Mouse (Mus musculus) hindbrain, postnatal 0 days (tissue): Measurements from ENCODE around the gene Faf1. TPM values are rescaled to one million over a fixed set of nuclear protein-coding genes. Genes with fewer than 3 reads are reported as not detected.

ENCODE experiments used
- ATAC-seq: fragments of 200-750 bp; cut with Nextera tagmentation; 2 replicates; pipeline ENCODE4 v1.8.0; 2017; ENCODE audit warnings: mild to moderate bottlenecking, moderate TSS enrichment, moderate library complexity
- DNase-seq: peaks from one replicate; pipeline ENCODE4 v3.0.0-alpha.2; 2015; ENCODE audit warnings: low spot score
- H3K27ac ChIP-seq: fragments of 300-500 bp; sonication (generic); 2 replicates; pipeline ENCODE4 v1.5.1; 2014; ENCODE audit warnings: mild to moderate bottlenecking
- H3K27me3 ChIP-seq: fragments of 300-500 bp; sonication (generic); 2 replicates; pipeline ENCODE4 v1.6.1; 2014; ENCODE audit warnings: low read length, mixed read lengths; ENCODE audit not compliant: insufficient read depth
- H3K36me3 ChIP-seq: fragments of 300-500 bp; sonication (generic); 2 replicates; pipeline ENCODE4 v1.6.1; 2014; ENCODE audit warnings: low read length, mixed read lengths; ENCODE audit not compliant: insufficient read depth
- H3K4me1 ChIP-seq: fragments of 300-500 bp; sonication (generic); 2 replicates; pipeline ENCODE4 v1.6.1; 2014; ENCODE audit warnings: antibody characterized with exemption, low read length, mixed read lengths; ENCODE audit not compliant: insufficient read depth
- H3K4me2 ChIP-seq: fragments of 300-500 bp; sonication (generic); 2 replicates; pipeline ENCODE4 v1.6.1; 2014; ENCODE audit warnings: low read depth, mild to moderate bottlenecking, low read length, moderate library complexity, mixed read lengths
- H3K4me3 ChIP-seq: fragments of 300-500 bp; sonication (generic); 2 replicates; pipeline ENCODE4 v1.5.1; 2014; ENCODE audit warnings: low read length
- H3K9ac ChIP-seq: fragments of 300-500 bp; sonication (generic); replicated peaks from 2 replicates; pipeline ENCODE4 v1.6.1; 2014; ENCODE audit warnings: mild to moderate bottlenecking, low read length, moderate library complexity, mixed read lengths
- H3K9me3 ChIP-seq: fragments of 300-500 bp; sonication (generic); 2 replicates; pipeline ENCODE4 v1.6.1; 2016; ENCODE audit warnings: low read length, mixed read lengths
- CTCF ChIP-seq: IDR thresholded peaks from 2 replicates; pipeline ENCODE4 v1.5.1; 2016; ENCODE audit warnings: antibody characterized with exemption, control low read depth, low read depth
- WGBS: fragments of 180-500 bp; shearing (Covaris S2); extraction: QIAGEN DNeasy Blood & Tissue Kit; methylation state at CpG from one replicate; pipeline ENCODE4 v1.1.7; 2014; 5-methylcytosine and 5-hydroxymethylcytosine counted together
- polyA plus RNA-seq: library from polyadenylated mRNA; unstranded; fragments of >200 nt; fragmentation: Nextera tagmentation; extraction: Ambion mirVana; gene quantifications from 2 replicates; pipeline ENCODE4 v1.2.1, GENCODE M21; 2015
- total RNA-seq: library from RNA; depleted of rRNA; stranded (reverse); fragments of >200 nt; gene quantifications from 2 replicates; pipeline ENCODE4 v1.2.3, GENCODE M21; 2014

The Faf1 gene
- total and polyA plus RNA-seq, 2 experiments from 2014 or later: 29.6 to 40.5 TPM

- no peak for DNase-seq
- Histone ChIP-seq H3K36me3 (no peaks in the 10 kb centered on the region), H3K9ac (no peak overlapping the region), H3K4me3 (no peak overlapping the region), H3K27ac (no peak overlapping the region), H3K4me1 (no peaks in the 10 kb centered on the region), H3K9me3 (no peaks in the 10 kb centered on the region), H3K27me3 (no peaks in the 10 kb centered on the region), H3K4me2 (no peak overlapping the region)
- ATAC-seq: no peak
- 40% methylated on average over 8 of the region's 8 CpGs for WGBS
- TF ChIP-seq CTCF: no peak
Measured at GRCm38 (mm10) chr4:109858571-109859392, 182.4 kb downstream of the Faf1 start.

- Histone ChIP-seq H3K4me2 (no peak overlapping the region), H3K36me3 (no peaks in the 10 kb centered on the region), H3K27ac (no peak overlapping the region), H3K9ac (no peak overlapping the region), H3K9me3 (no peaks in the 10 kb centered on the region), H3K27me3 (no peaks in the 10 kb centered on the region), H3K4me1 (no peaks in the 10 kb centered on the region), H3K4me3 (no peak overlapping the region)
- no peak for ATAC-seq
- no peak for DNase-seq
- no peak for TF ChIP-seq CTCF
- 52% methylated on average over 7 of the region's 7 CpGs for WGBS
Measured at GRCm38 (mm10) chr4:109859401-109859800, 183.0 kb downstream of the Faf1 start.

- DNase-seq (no peak), ATAC-seq (no peak)
- no peak overlapping the region for H3K4me2 ChIP-seq
- no peak overlapping the region for H3K9ac ChIP-seq
- 52% methylated on average over 2 of the region's 2 CpGs for WGBS
- no peaks in the 10 kb centered on the region for H3K27me3 ChIP-seq
- H3K27ac ChIP-seq: no peak overlapping the region
- no peak overlapping the region for H3K4me3 ChIP-seq
- no peaks in the 10 kb centered on the region for H3K4me1 ChIP-seq
- no peak for TF ChIP-seq CTCF
- H3K9me3 ChIP-seq: no peaks in the 10 kb centered on the region
- no peaks in the 10 kb centered on the region for H3K36me3 ChIP-seq
Measured at GRCm38 (mm10) chr4:109860256-109860655, 183.9 kb downstream of the Faf1 start.

GRCm38 (mm10) chr4:109862271-109862670 lies 185.9 kb downstream of the Faf1 start:
- no peak overlapping the region for H3K9ac ChIP-seq
- no peaks in the 10 kb centered on the region for H3K36me3 ChIP-seq
- ATAC-seq (no peak), DNase-seq (no peak)
- H3K4me3 ChIP-seq: no peak overlapping the region
- H3K27me3 ChIP-seq: no peaks in the 10 kb centered on the region
- H3K9me3 ChIP-seq: no peaks in the 10 kb centered on the region
- H3K4me2 ChIP-seq: no peak overlapping the region
- 38% methylated on average over 4 of the region's 4 CpGs for WGBS
- H3K4me1 ChIP-seq: no peaks in the 10 kb centered on the region
- no peak overlapping the region for H3K27ac ChIP-seq
- no peak for TF ChIP-seq CTCF

GRCm38 (mm10) chr4:109863021-109863420 lies 186.6 kb downstream of the Faf1 start:
- no peaks in the 10 kb centered on the region for H3K9me3 ChIP-seq
- H3K27ac ChIP-seq: no peak overlapping the region
- no peak for TF ChIP-seq CTCF
- no peaks in the 10 kb centered on the region for H3K27me3 ChIP-seq
- WGBS: 27% methylated on average over 3 of the region's 3 CpGs
- no peaks in the 10 kb centered on the region for H3K36me3 ChIP-seq
- H3K4me3 ChIP-seq: no peak overlapping the region
- H3K4me1 ChIP-seq: no peaks in the 10 kb centered on the region
- DNase-seq (no peak), ATAC-seq (no peak)
- H3K4me2 ChIP-seq: no peak overlapping the region
- no peak overlapping the region for H3K9ac ChIP-seq

- TF ChIP-seq CTCF: no peak
- Histone ChIP-seq H3K4me3 (no peak overlapping the region), H3K36me3 (no peaks in the 10 kb centered on the region), H3K27ac (no peak overlapping the region), H3K4me1 (no peaks in the 10 kb centered on the region), H3K27me3 (no peaks in the 10 kb centered on the region), H3K4me2 (no peak overlapping the region), H3K9ac (no peak overlapping the region), H3K9me3 (no peaks in the 10 kb centered on the region)
- ATAC-seq (no peak), DNase-seq (no peak)
- 70% methylated on average over 3 of the region's 3 CpGs for WGBS
Measured at GRCm38 (mm10) chr4:109868897-109869484, 192.6 kb downstream of the Faf1 start.

GRCm38 (mm10) chr4:109884333-109884732 lies 207.9 kb downstream of the Faf1 start:
- no peak for TF ChIP-seq CTCF
- Histone ChIP-seq H3K4me2 (no peak overlapping the region), H3K4me1 (no peaks in the 10 kb centered on the region), H3K27me3 (no peaks in the 10 kb centered on the region), H3K9me3 (no peaks in the 10 kb centered on the region), H3K36me3 (no peaks in the 10 kb centered on the region), H3K9ac (no peak overlapping the region), H3K27ac (no peak overlapping the region), H3K4me3 (no peak overlapping the region)
- WGBS: 46% methylated on average over 4 of the region's 4 CpGs
- ATAC-seq (no peak), DNase-seq (no peak)
